In the genomic region with DNA sequence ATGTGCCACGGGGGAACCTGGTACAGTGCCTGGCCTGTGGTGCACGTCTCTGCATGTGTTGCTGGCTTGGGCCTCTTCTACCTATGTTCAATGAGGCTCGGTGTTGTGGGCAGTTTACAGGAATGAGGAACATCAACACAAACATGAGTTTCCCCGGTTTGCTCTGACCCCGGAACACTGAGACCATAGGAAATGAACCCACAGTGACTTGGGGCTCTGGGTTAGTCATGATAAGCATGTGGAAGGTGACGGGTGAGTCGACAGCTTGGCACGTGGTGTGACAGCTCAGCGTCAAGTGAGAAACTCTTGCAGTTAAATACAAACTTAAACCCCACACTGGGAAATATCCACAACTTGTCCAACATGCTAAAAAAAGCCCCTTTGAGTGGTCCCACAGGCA, we compare ENCODE assay signal across 13 mouse cellular contexts.
DNase-seq lines count a peak whose midpoint lies in the region; ATAC-seq and TF ChIP-seq lines count a peak whose summit lies in the region.
"Had no signal": no experiment of that assay in that cellular context is flagged by ENCODE, and none has a peak within 500 bp of the region (broad histone marks: within the 10 kb centered on the region; RNA-seq: fewer than 3 reads in every experiment).

No protein-coding gene starts in this region.

- ATAC-seq in inflammation-experienced regulatory T-cells, adult 6 months: no peak
- ATAC-seq: hindbrain, postnatal 0 days had no signal

- no peak for TF ChIP-seq CTCF in embryonic fibroblast, embryonic 13.5 days (IDR thresholded peaks at IDR 0.05; ENCODE audit: borderline replicate concordance, insufficient read depth, low read length)

- no peak overlapping the region for H3K4me3 ChIP-seq in embryonic fibroblast, embryonic 13.5 days (ENCODE audit: insufficient read depth, low read length)
- H3K4me3 ChIP-seq: embryonic facial prominence, embryonic 15.5 days; forebrain, embryonic 12.5 days; layer of hippocampus, adult 2 months had no signal

- peaks cover 48% of the 10 kb centered on the region for H3K4me1 ChIP-seq in embryonic fibroblast, embryonic 13.5 days (ENCODE audit: control insufficient read depth, insufficient read depth, low read length)

- H3K27ac ChIP-seq in embryonic fibroblast, embryonic 13.5 days (ENCODE audit: insufficient read depth, low read length): peak overlapping the region; percentile 97
- H3K27ac ChIP-seq: embryonic facial prominence, embryonic 15.5 days; forebrain, embryonic 12.5 days; hindbrain, postnatal 0 days had no signal

- DNase-seq in 3134 (ENCODE audit: extremely low read depth, insufficient read length, low spot score) (peak; percentile 60), 3T3-L1 (ENCODE audit: low read depth, low spot score) (peak; percentile 85)
- DNase-seq in monocyte, adult 2 months (ENCODE audit: low read depth in 1 of 2, low spot score in 2 of 2): peak; percentile 59 to 64
- DNase-seq in left cerebral cortex, adult 18-20 months (ENCODE audit: low spot score in 2 of 2): no peak
- DNase-seq in frontal cortex, adult 2 months (ENCODE audit: extremely low spot score in 1 of 2, low spot score in 1 of 2): no peak
- DNase-seq: cerebellum, adult 18-20 months; heart, postnatal 14 days had no signal

- TF ChIP-seq POLR2A in embryonic fibroblast, embryonic 13.5 days (IDR thresholded peaks at IDR 0.05; ENCODE audit: low read depth, low read length): 0 out of 2 replicates have a peak, but pooled peaks have one; percentile 14

Comparison
In these comparisons a context has a peak if more than half of its experiments do, and no peak if none do; other contexts are left out.
1. DNase-seq: peak in 3134 (single experiment), 3T3-L1 (single experiment) and monocyte, adult 2 months (2 of 2); none in left cerebral cortex, adult 18-20 months (0 of 2) and frontal cortex, adult 2 months (0 of 2).